Comparison of ENCODE assay signal across 12 mouse cellular contexts in the genomic region with DNA sequence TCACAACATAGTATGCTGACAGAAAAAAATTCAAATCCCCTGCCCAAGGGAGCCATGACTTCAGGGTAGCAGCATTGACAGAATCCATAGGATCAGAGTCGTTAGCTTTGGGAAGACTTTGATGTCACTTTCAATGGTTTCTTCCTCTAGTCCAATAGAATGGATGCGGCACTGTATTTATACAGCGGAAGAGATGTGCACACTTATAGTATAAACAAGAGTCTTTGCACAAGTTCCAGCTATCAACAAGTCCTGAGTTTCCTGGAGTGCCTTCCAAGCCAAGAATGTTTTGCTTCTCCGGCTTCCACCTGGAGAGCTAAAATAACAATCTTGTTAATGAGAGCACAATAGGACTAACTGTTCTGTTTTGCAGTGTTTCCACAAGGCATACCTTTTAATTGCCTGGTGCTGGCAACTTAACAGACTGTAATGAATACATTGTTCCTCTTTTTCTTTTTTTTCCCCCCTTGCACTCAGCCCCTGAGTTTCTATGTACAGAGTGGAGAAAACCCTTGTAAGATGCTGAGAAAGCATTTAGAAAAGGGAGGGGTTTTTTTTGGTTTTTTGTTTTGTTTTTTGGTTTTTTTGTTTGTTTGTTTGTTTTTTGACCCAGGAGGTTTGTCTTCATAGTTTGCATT.
DNase-seq lines count a peak whose midpoint lies in the region; ATAC-seq lines count a peak whose summit lies in the region.
"Had no signal": no experiment of that assay in that cellular context is flagged by ENCODE, and none has a peak within 500 bp of the region (broad histone marks: within the 10 kb centered on the region; RNA-seq: fewer than 3 reads in every experiment).

No protein-coding gene starts in this region.

- no peaks in the 10 kb centered on the region; the same call in 1 of the 2 replicates for H3K27me3 ChIP-seq in heart, embryonic 13.5 days (replicated peaks)
- no peaks in the 10 kb centered on the region for H3K27me3 ChIP-seq in hindbrain, embryonic 16.5 days (replicated peaks; ENCODE audit: control insufficient read depth, insufficient read depth, low read length)
- H3K27me3 ChIP-seq in stomach, embryonic 16.5 days (ENCODE audit: control insufficient read depth, insufficient read depth, low read length) = no peaks in the 10 kb centered on the region
- H3K27me3 ChIP-seq: stomach, embryonic 15.5 days had no signal

- DNase-seq in heart, adult 8-10 months (ENCODE audit: low spot score) = no peak
- DNase-seq in retina, postnatal 1 day = peak; percentile 26
- DNase-seq in retina, embryonic 14.5 days (ENCODE audit: low spot score) = no peak
- DNase-seq in right cerebral cortex, postnatal 4 days = no peak
- DNase-seq in B cell, adult 2 months = no peak
- DNase-seq: heart, adult 2 months; layer of hippocampus, postnatal 36 days; lung, postnatal 36 days had no signal

- peak overlapping the region; percentile 63 for H3K4me2 ChIP-seq in heart, embryonic 13.5 days
- peak overlapping the region; percentile 48 for H3K4me2 ChIP-seq in hindbrain, embryonic 16.5 days (ENCODE audit: low read length)
- 0 out of 2 replicates have a peak overlapping the region, but pooled peaks have one; percentile 5 for H3K4me2 ChIP-seq in stomach, embryonic 16.5 days (ENCODE audit: low read depth, low read length)

- H3K27ac ChIP-seq in heart, embryonic 13.5 days (replicated peaks) = no peak overlapping the region
- no peak overlapping the region for H3K27ac ChIP-seq in hindbrain, embryonic 16.5 days (ENCODE audit: low read depth, low read length)
- H3K27ac ChIP-seq in stomach, embryonic 16.5 days (ENCODE audit: low read length) = no peak overlapping the region
- H3K27ac ChIP-seq: heart, adult 2 months; stomach, embryonic 15.5 days had no signal

- no peak overlapping the region for H3K9ac ChIP-seq in heart, embryonic 13.5 days
- no peak overlapping the region for H3K9ac ChIP-seq in hindbrain, embryonic 16.5 days (ENCODE audit: low read depth, low read length)
- no peak overlapping the region for H3K9ac ChIP-seq in stomach, embryonic 16.5 days (ENCODE audit: low read length)
- H3K9ac ChIP-seq: stomach, embryonic 15.5 days had no signal

- H3K4me3 ChIP-seq in heart, embryonic 13.5 days = peak overlapping the region; percentile 36; the same call in 1 of the 2 replicates
- no peak overlapping the region for H3K4me3 ChIP-seq in hindbrain, embryonic 16.5 days (ENCODE audit: low read length)
- H3K4me3 ChIP-seq in stomach, embryonic 16.5 days (replicated peaks; ENCODE audit: low read length) = no peak overlapping the region
- H3K4me3 ChIP-seq: heart, adult 2 months; stomach, embryonic 15.5 days had no signal

- H3K36me3 ChIP-seq in heart, embryonic 13.5 days = no peaks in the 10 kb centered on the region
- no peaks in the 10 kb centered on the region for H3K36me3 ChIP-seq in hindbrain, embryonic 16.5 days (ENCODE audit: control insufficient read depth, insufficient read depth, low read length)
- no peaks in the 10 kb centered on the region for H3K36me3 ChIP-seq in stomach, embryonic 16.5 days (ENCODE audit: control insufficient read depth, insufficient read depth, low read length)
- H3K36me3 ChIP-seq: stomach, embryonic 15.5 days had no signal

- WGBS in heart, embryonic 13.5 days = 44% methylated on average over 4 of the region's 4 CpGs
- WGBS in hindbrain, embryonic 16.5 days = 51% methylated on average over 4 of the region's 4 CpGs
- WGBS in stomach, embryonic 16.5 days = 28% methylated on average over 4 of the region's 4 CpGs

- no peaks in the 10 kb centered on the region for H3K9me3 ChIP-seq in heart, embryonic 13.5 days
- H3K9me3 ChIP-seq in hindbrain, embryonic 16.5 days (ENCODE audit: control insufficient read depth, low read length) = no peaks in the 10 kb centered on the region
- no peaks in the 10 kb centered on the region for H3K9me3 ChIP-seq in stomach, embryonic 16.5 days (replicated peaks; ENCODE audit: control insufficient read depth, low read length)
- H3K9me3 ChIP-seq: stomach, embryonic 15.5 days had no signal

- peaks cover 27% of the 10 kb centered on the region for H3K4me1 ChIP-seq in heart, embryonic 13.5 days
- peaks cover 9% of the 10 kb centered on the region for H3K4me1 ChIP-seq in hindbrain, embryonic 16.5 days (ENCODE audit: control insufficient read depth, insufficient read depth, low read depth, low read length)
- H3K4me1 ChIP-seq in stomach, embryonic 16.5 days (ENCODE audit: control insufficient read depth, insufficient read depth, low read length) = peaks cover 3% of the 10 kb centered on the region; the same call in 1 of the 2 replicates
- H3K4me1 ChIP-seq: stomach, embryonic 15.5 days had no signal

- no peak for ATAC-seq in heart, embryonic 13.5 days (ENCODE audit: extremely low read depth, insufficient number of reproducible peaks, low FRiP score, low TSS enrichment)
- 0 out of 2 replicates have a peak, but pooled peaks have one; percentile 35 for ATAC-seq in hindbrain, embryonic 16.5 days
- ATAC-seq in stomach, embryonic 16.5 days (ENCODE audit: insufficient read depth, low FRiP score) = no peak

Comparison
In these comparisons a context has a peak if more than half of its experiments do, and no peak if none do; other contexts are left out.
1. H3K4me2 ChIP-seq: peak in every context shown above with its lines; median percentile 63 in heart, embryonic 13.5 days; 48 in hindbrain, embryonic 16.5 days; 5 in stomach, embryonic 16.5 days.